Mouse (Mus musculus) CH12.LX (cell line): ENCODE measurements around the gene Kctd20. TPM values are rescaled to one million over a fixed set of nuclear protein-coding genes. Genes with fewer than 3 reads are reported as not detected.

Experiments used
- DNase-seq: peaks from one replicate; pipeline ENCODE4 v3.0.0-alpha.2; 2013; ENCODE audit errors: extremely low read depth
- H3K27ac ChIP-seq: 2 replicates; pipeline ENCODE4 v1.5.1; 2012; ENCODE audit warnings: low read depth, mild to moderate bottlenecking, control low read depth, moderate library complexity; ENCODE audit not compliant: insufficient read depth
- H3K27me3 ChIP-seq: replicated peaks from 2 replicates; pipeline ENCODE3; 2012; ENCODE audit warnings: inconsistent platforms
- H3K36me3 ChIP-seq, 2 experiments: replicated peaks in 1 of 2; 2 replicates each; pipeline versions ENCODE3 to v1.6.1; 2012; ENCODE audit warnings: inconsistent platforms in 1 of 2, low read length in 1 of 2, mild to moderate bottlenecking in 1 of 2, mixed read lengths in 1 of 2, moderate library complexity in 1 of 2; ENCODE audit not compliant: control insufficient read depth in 1 of 2, insufficient read depth in 1 of 2
- H3K4me1 ChIP-seq, 2 experiments: 2 replicates each; pipeline ENCODE4 v1.6.1; 2012; ENCODE audit warnings: inconsistent platforms in 1 of 2, moderate library complexity in 1 of 2; ENCODE audit not compliant: insufficient read depth in 2 of 2, control insufficient read depth in 1 of 2
- H3K4me2 ChIP-seq: 2 replicates; pipeline ENCODE4 v1.6.1; 2012; ENCODE audit warnings: low read depth, mild to moderate bottlenecking, control low read depth; ENCODE audit not compliant: poor library complexity, insufficient read depth, severe bottlenecking
- H3K4me3 ChIP-seq, 3 experiments: fragments of 150-350 bp in 1 of 3; sonication (generic) in 1 of 3; replicated peaks in 1 of 3; 2 replicates each; pipeline versions ENCODE3 to v1.5.1; 2011 to 2012; ENCODE audit warnings: low read depth in 2 of 3, low read length in 2 of 3, mild to moderate bottlenecking in 2 of 3, moderate library complexity in 2 of 3, control low read depth in 1 of 3, improper control_type of control experiment in 1 of 3, inconsistent platforms in 1 of 3, mixed read lengths in 1 of 3; ENCODE audit not compliant: poor library complexity in 1 of 3
- H3K79me2 ChIP-seq: replicated peaks from 2 replicates; pipeline ENCODE4 v1.6.1; 2012; ENCODE audit warnings: mild to moderate bottlenecking, moderate library complexity; ENCODE audit not compliant: control insufficient read depth, poor library complexity, insufficient read depth, severe bottlenecking; ENCODE audit errors: extremely low read depth
- H3K9ac ChIP-seq: 2 replicates; pipeline ENCODE4 v1.6.1; 2012; ENCODE audit warnings: low read depth, mild to moderate bottlenecking, control low read depth, moderate library complexity; ENCODE audit not compliant: insufficient read depth
- H3K9me3 ChIP-seq: replicated peaks from 2 replicates; pipeline ENCODE3; 2012; ENCODE audit warnings: low read length, inconsistent platforms, mixed read lengths
- CHD1 ChIP-seq: IDR thresholded peaks from 2 replicates; pipeline ENCODE4 v1.6.1; 2012; ENCODE audit warnings: low read depth, low read length, improper control_type of control experiment, inconsistent platforms
- CHD2 ChIP-seq: IDR thresholded peaks from 2 replicates; pipeline ENCODE4 v1.6.1; 2011; ENCODE audit warnings: low read length, improper control_type of control experiment
- CTCF ChIP-seq, 2 experiments: IDR thresholded peaks in 1 of 2; conservative IDR thresholded peaks in 1 of 2; 2 replicates each; pipeline ENCODE4 v1.5.1; 2011 to 2012; ENCODE audit warnings: low read depth in 2 of 2, low read length in 2 of 2, improper control_type of control experiment in 1 of 2, inconsistent platforms in 1 of 2, mild to moderate bottlenecking in 1 of 2, moderate library complexity in 1 of 2
- ELF1 ChIP-seq: IDR thresholded peaks from 2 replicates; pipeline ENCODE4 v1.6.1; 2014; ENCODE audit warnings: low read depth, mild to moderate bottlenecking, inconsistent platforms, low read length, improper control_type of control experiment
- IRF4 ChIP-seq: IDR thresholded peaks from 2 replicates; pipeline ENCODE4 v1.6.1; 2014; ENCODE audit warnings: low read depth, mild to moderate bottlenecking, inconsistent platforms, low read length, improper control_type of control experiment
- JUN ChIP-seq: IDR thresholded peaks from 2 replicates; pipeline ENCODE4 v1.6.1; 2011; ENCODE audit warnings: low read depth, mild to moderate bottlenecking, low read length, improper control_type of control experiment, moderate library complexity; ENCODE audit not compliant: insufficient read depth
- JUND ChIP-seq: conservative IDR thresholded peaks from 2 replicates; pipeline ENCODE4 v1.6.1; 2011; ENCODE audit warnings: low read depth, low read length, improper control_type of control experiment
- MAFK ChIP-seq: IDR thresholded peaks from 2 replicates; pipeline ENCODE4 v1.6.1; 2011; ENCODE audit warnings: low read length, improper control_type of control experiment; ENCODE audit not compliant: insufficient replicate concordance
- MAX ChIP-seq: IDR thresholded peaks from 2 replicates; pipeline ENCODE4 v1.6.1; 2011; ENCODE audit warnings: low read length, improper control_type of control experiment
- MAZ ChIP-seq: IDR thresholded peaks from 2 replicates; pipeline ENCODE4 v1.6.1; 2012; ENCODE audit warnings: low read depth, mild to moderate bottlenecking, inconsistent platforms, low read length, improper control_type of control experiment, moderate library complexity
- POLR2AphosphoS2 ChIP-seq: IDR thresholded peaks from 2 replicates; pipeline ENCODE4 v1.6.1; 2011; ENCODE audit warnings: low read depth, low read length, improper control_type of control experiment
- TBP ChIP-seq: conservative IDR thresholded peaks from 2 replicates; pipeline ENCODE4 v1.6.1; 2011; ENCODE audit warnings: low read depth, low read length, improper control_type of control experiment
- TCF12 ChIP-seq: IDR thresholded peaks from 2 replicates; pipeline ENCODE4 v1.6.1; 2014; ENCODE audit warnings: low read depth, mild to moderate bottlenecking, inconsistent platforms, low read length, improper control_type of control experiment
- dilution Hi-C: fragments of 300-500 bp; cut with MboI; formaldehyde crosslinking; loops from 2 replicates; pipeline ENCODE4 v1.14.3; 2020; ENCODE audit warnings: low sequenced_read_pairs; ENCODE audit not compliant: extremely low pct_unique_long_range_greater_than_20kb, extremely low pct_ligation_motif_present
- in situ Hi-C: fragments of 300-500 bp; cut with MboI; formaldehyde crosslinking; loops from 3 replicates; pipeline ENCODE4 v1.14.3; 2019; ENCODE audit warnings: low sequenced_read_pairs, low pct_ligation_motif_present, low pct_unique_long_range_greater_than_20kb, mixed read lengths
- polyA plus RNA-seq: library from polyadenylated mRNA; unstranded; fragments of >175 nt; gene quantifications from 2 replicates; pipeline ENCODE4 v1.2.1, GENCODE M21; 2012; ENCODE audit warnings: low read depth; ENCODE audit not compliant: insufficient read length
- total RNA-seq, 2 experiments: library from RNA; depleted of rRNA; stranded (reverse); fragments of 300-350 nt in 1 of 2; fragments of >200 nt in 1 of 2; gene quantifications; 2 replicates each; pipeline ENCODE4 v1.2.3; 2012 to 2014

Kctd20 gene
- total and polyA plus RNA-seq, 3 experiments = 40.1 to 85.2 (median 68.5) TPM

GRCm38 (mm10) chr17:28915060-28915628 is 36.6 kb upstream of the Kctd20 start, which contains the start of gene 4930539E08Rik:
Gene 4930539E08Rik (minus strand): TSS chr17:28915324.
- H3K4me3 ChIP-seq = no peak within 1 kb of the TSS
- TF ChIP-seq CHD1 (no peak), POLR2AphosphoS2 (no peak), CHD2 (no peak), IRF4 (no peak), CTCF (conservative IDR thresholded peaks at IDR 0.05 in 1 of 2, IDR thresholded peaks at IDR 0.05 in 1 of 2; ENCODE audit: low read depth in 2 of 2, low read length in 2 of 2) (no peak), TCF12 (no peak)
- TF ChIP-seq, all 38 proteins: peak for 0
- Histone ChIP-seq H3K9me3 (no peaks in the 10 kb centered on the region), H3K27ac (no peak within 1 kb of the TSS), H3K79me2 (no peaks in the 10 kb centered on the region), H3K9ac (no peak within 1 kb of the TSS), H3K36me3 (no peaks in the 10 kb centered on the region), H3K4me2 (no peak within 1 kb of the TSS), H3K4me1 (no peaks in the 10 kb centered on the region; a peak in 1 of 4 replicates), H3K27me3 (no peaks in the 10 kb centered on the region)
- in situ Hi-C loops (no loop called here), dilution Hi-C loops (no loop called here)
- no peak for DNase-seq

DNA sequence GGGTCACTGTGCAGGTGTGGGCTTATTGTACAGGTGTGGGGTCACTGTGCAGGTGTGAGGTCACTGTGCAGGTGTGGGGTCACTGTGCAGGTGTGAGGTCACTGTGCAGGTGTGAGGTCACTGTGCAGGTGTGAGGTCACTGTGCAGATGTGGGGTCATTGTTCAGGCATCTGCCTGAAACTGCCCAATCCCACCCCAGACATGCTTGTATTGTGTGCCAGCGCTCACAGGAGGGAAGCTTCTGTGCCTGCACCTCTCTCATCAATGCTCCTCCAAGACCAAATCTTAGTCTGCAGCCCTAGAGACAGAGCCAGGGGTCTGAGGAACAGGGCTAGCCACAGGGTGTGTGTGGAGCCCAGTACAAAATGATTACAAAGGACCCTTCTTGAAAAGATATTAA is 35.2 kb upstream of the Kctd20 start:
- Histone ChIP-seq H3K4me3 (no peak overlapping the region), H3K9me3 (no peaks in the 10 kb centered on the region)

DNA sequence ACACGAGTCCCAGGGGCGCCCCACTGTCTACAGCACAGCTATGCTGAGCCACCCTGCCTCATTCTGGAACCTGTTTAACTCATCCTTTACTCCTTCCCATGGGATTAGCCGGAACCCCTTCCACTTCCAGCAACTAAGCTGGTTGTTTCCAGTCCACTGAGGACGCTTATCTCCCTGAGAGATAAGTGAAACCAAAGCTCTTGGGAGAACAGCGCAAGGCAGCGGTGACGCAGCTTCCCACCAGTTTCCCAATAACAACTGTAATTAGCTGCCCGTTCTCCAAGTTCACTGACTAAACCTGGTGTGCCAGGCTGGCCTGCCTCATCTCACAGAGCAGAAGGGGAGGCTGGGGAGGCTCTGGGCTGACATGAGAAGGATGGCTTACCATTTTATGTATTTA is 30.7 kb upstream of the Kctd20 start:
- in situ Hi-C loops = no loop called here
- Histone ChIP-seq H3K9me3 (no peaks in the 10 kb centered on the region), H3K27me3 (no peaks in the 10 kb centered on the region)
- TF ChIP-seq MAFK = no peak
- TF ChIP-seq MAX = no peak
- TF ChIP-seq MAZ = no peak
- TF ChIP-seq, all 38 proteins: peak for 0
- H3K4me1 ChIP-seq = peaks cover 9 to 18% of the 10 kb centered on the region in 2 experiments
- H3K36me3 ChIP-seq = no peaks in the 10 kb centered on the region
- H3K79me2 ChIP-seq = no peaks in the 10 kb centered on the region
- H3K27ac ChIP-seq = no peak overlapping the region
- H3K9ac ChIP-seq = no peak overlapping the region
- no peak overlapping the region for H3K4me3 ChIP-seq
- H3K4me2 ChIP-seq = no peak overlapping the region
- dilution Hi-C loops = no loop called here
- no peak for DNase-seq

More for the DNA sequence above, 35.2 kb upstream of the Kctd20 start:
- no peak overlapping the region for H3K4me2 ChIP-seq
- H3K27ac ChIP-seq = no peak overlapping the region
- H3K36me3 ChIP-seq = no peaks in the 10 kb centered on the region
- in situ Hi-C loops = no loop called here
- dilution Hi-C loops = no loop called here
- H3K9ac ChIP-seq = no peak overlapping the region
- no peak for DNase-seq
- no peaks in the 10 kb centered on the region for H3K27me3 ChIP-seq
- no peak for TF ChIP-seq JUN
- no peak for TF ChIP-seq CTCF (conservative IDR thresholded peaks at IDR 0.05 in 1 of 2, IDR thresholded peaks at IDR 0.05 in 1 of 2; ENCODE audit: low read depth in 2 of 2, low read length in 2 of 2)
- TF ChIP-seq ELF1 = no peak
- TF ChIP-seq JUND = no peak
- no peak for TF ChIP-seq TBP
- TF ChIP-seq, all 38 proteins: peak for 0
- Histone ChIP-seq H3K79me2 (no peaks in the 10 kb centered on the region), H3K4me1 (no peaks in the 10 kb centered on the region; a peak in 1 of 4 replicates)
